Mouse (Mus musculus) ZHBTc4 (cell line): ENCODE results near the gene Trit1.

ENCODE experiments used
- DNase-seq: peaks from one replicate; pipeline ENCODE4 v3.0.0-alpha.2; 2011; ENCODE audit warnings: low read depth, low spot score

Trit1 gene

DNA sequence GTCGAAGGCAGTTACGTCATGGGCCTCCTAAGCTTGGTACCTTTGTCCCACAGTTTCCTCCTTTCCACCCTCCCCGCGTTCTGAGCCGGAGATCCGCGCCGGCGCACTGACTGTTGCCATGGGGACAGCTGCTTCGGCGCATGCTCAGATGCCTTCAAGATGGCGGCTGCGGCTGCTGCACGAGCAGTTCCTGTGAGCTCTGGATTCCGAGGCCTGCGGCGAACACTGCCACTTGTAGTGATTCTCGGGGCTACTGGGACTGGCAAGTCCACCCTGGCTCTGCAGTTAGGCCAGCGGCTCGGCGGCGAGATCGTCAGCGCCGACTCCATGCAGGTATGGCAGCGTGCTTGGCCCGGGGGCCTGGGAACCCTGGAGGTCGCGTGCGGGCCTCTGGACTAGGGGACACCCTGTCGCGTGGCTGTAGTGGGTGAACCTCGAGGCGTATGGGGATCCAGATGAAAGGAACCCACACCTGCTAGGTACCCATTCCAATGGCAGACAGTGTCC is at the start of gene Trit1:
Trit1 (plus strand) TSS at position 147 of the 507 bp plus-strand sequence.
- peak; percentile 97 for DNase-seq

DNA sequence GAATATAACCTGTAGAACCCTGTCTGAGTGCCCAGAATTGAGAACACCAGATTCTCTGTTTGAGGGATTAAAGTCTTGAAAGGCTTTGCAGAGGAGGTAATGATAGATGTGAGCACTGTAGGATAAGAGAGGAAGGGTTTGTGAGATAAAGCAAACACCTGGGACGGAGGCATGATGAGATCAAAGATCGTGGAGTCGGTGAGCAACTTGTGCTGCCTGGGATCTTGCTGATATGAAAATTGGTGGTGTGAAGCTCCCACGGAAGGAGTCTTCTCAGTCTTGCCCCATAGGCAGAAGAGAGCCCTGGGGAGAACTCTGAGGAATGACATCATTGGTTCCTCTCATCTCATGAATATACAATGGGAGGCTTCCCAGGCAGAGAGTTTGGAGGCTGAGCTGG is 48.3 kb upstream of the Trit1 start:
- DNase-seq: no peak

DNA sequence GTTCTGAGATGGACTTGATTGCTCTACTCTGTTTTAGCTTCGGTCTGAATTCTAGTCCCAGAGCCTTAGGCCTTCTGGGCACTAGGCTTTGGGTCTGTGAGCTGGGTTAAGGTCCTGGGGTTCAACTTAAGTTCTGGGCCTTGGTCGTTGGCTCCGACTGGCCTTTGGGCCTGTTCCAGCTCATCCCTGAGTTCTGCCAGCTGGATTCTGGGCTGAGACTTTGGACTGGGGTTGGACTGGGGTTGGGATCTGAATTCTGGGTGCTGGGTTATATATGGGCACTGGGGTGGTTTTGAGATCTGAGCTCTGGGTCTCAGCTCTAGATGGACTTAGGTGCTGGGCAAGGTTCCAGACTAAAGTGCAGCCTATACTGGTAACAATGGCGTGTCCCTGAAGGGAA is 45.2 kb upstream of the Trit1 start:
- no peak for DNase-seq

DNA sequence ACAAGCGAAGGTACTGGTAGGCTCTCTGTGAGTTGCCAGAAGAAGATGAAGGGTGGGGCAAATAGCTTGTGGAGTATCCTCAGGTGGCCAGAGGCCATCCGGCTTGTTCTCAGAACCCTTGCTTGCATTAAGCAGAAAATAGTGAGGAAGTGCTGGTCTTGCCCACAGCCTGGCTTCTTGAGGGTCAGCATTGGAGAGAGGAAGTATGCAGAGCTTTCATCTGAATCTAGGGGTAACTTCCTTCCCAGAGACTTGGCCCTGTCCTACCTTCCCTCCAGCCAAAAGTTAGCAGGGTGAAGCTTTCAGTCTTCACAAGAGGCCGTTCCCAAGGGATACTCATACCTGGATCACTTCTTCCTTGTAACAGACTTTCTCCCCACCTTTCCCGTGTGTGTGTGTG is 44.8 kb upstream of the Trit1 start:
- DNase-seq: no peak

DNA sequence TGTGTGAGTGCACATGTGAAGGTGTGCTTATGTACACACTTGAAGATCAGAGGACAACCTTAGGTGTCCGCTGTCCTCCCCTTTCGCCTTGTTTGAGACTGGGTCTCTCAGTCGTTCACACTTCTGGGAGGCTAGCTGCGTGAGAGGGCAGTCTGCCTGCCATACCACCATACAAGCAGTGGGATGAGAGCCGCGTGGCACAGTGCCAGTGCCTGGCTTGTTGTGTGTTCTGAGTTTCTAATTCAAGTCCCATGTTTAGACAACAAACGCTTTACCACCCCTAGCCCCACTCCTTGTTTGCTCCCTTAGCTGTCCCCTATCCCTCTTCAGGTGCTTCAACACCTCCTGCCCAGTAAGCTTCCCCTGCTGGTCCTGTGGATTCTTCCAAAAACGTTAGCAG is 44.3 kb upstream of the Trit1 start:
- DNase-seq: no peak

DNA sequence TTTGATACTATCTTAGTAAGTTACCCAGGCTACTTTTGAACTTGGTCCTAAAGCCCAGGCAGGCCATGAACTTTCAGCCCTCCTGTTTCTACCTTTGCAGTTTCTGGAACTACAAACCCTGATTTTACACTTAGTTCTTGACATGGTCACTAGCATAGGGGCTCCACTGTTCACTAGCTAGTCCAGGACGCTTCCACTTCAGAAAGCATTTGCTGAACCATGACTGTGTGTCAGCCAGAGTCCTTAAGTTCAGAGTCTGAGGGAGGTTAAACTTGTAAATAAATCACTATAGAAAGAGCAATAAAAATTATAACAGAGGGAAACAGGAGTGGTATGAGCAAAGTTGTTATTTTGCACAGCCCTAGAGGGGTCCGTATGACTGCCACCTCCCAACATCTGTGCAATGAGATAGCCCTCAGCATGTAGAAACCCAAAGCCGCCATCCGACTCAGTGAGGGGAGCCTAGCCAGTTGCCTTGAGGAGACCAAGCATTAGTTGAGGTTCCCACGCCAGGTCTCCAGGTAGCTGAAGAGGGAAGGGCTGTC is 41.3 kb upstream of the Trit1 start:
- DNase-seq: no peak

DNA sequence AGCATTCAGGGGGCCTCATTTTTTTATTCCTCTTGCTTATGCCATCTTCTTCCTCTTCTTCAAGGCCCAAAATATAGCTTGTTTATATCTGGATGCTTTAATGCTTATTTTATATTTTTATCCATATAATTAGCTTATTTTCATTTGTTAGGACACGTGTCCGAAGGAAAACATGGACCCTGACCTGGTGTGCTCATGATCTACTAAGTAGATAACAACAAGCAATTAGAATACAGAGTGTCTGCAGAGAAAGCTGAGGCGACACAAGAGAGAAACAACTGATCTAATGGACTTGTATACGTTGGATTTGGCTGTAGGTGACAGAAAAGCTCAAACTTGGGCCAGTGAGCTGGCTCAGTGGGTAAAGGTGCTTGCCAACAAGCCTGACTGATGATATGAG is 39.5 kb upstream of the Trit1 start:
- no peak for DNase-seq

GRCm38 (mm10) chr4:122978850-122979249 is 37.5 kb upstream of the Trit1 start:
- no peak for DNase-seq

GRCm38 (mm10) chr4:122979826-122980225 is 36.6 kb upstream of the Trit1 start:
- DNase-seq: no peak

GRCm38 (mm10) chr4:122980684-122981083 is 35.7 kb upstream of the Trit1 start:
- no peak for DNase-seq

- no peak for DNase-seq
Measured at GRCm38 (mm10) chr4:122981238-122981637, 35.2 kb upstream of the Trit1 start.

DNA sequence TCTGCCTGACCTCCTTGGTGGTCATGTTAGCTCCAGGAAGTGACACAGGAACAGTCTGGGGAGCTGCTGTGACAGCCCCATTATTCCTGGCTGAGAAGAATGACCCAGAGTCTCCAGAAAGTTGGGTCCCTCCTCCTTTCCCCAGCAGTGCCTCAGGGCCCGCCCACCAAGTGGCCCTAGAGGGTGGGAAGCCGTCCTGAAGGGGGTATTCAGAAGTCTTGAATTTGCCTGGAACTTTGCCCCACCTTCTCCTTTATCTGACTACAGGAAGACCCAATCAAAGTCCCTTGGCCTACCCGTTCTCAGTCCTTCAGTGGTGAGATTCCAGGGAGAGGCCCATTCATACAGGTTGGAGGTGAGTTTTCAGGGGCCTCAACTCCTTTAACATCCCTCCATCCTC is 34.5 kb upstream of the Trit1 start:
- peak; percentile 66 for DNase-seq

DNA sequence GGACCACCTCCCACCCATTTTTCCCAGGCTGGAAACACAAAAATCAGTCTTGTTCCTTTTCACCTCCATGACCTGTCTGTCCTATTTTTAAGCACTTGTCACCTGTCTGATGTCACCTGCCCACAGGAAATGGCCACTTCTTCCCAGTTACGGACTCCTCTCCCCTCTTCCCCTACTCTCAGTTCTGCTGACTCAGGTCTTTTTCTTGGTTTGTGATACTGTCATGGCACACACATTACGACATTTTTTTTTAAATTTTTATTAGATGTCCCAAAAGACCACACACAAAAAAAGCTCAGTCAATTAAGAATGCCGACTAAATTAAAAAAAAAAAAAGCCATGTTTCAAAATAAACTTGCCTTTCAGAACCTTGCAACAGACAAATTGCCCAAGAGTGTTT is 33.9 kb upstream of the Trit1 start:
- no peak for DNase-seq

DNA sequence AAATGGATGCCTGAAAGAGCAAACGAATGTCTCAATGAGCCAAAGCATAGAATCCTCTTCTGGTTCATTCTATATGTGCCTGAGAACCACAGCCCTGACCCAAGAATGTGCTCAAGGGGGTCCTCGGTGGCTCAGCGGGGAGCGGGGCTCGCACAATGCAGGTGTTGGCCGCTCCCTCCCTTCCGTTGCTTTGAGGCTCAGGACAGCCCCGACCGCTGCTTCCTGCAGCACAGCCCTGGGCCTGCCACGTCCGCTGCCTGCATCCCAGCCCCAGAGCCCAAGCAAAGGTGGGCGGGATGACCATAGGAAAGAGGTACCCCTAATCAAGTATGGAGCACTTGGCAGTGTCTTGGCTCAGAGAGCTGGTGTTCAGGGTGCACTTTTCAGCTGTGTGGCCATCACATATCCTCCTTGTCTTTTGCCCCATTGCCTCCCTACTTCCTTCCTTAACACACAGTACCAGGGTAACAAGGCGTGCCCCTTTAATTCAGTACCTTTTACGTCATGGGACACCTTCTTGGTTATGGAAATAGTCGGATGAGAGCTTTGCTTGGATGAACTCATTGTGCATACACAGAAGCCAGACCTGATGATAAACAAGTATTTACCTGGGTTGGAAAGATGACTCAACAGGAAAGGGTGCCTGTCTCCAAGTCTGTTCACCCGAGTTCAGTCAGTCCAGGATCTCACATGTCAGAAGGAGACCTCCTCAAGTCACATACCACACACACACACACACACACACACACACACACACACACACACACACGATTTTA is 32.7 kb upstream of the Trit1 start:
- peak; percentile 73 for DNase-seq

GRCm38 (mm10) chr4:122985110-122985509 is 31.3 kb upstream of the Trit1 start:
- peak; percentile 82 for DNase-seq

- DNase-seq: no peak
Measured at GRCm38 (mm10) chr4:122987421-122987820, 29.0 kb upstream of the Trit1 start.

- peak; percentile 74 for DNase-seq
Measured at GRCm38 (mm10) chr4:122988004-122988403, 28.4 kb upstream of the Trit1 start.

GRCm38 (mm10) chr4:122991177-122991576 is 25.2 kb upstream of the Trit1 start:
- no peak for DNase-seq

- DNase-seq: no peak
Measured at GRCm38 (mm10) chr4:122992276-122992675, 24.1 kb upstream of the Trit1 start.

GRCm38 (mm10) chr4:122995404-122996220 is 20.8 kb upstream of the Trit1 start, which contains the start of gene Mycl:
Gene Mycl, plus strand, starts transcription at chr4:122995652.
- peak; percentile 95 for DNase-seq

DNA sequence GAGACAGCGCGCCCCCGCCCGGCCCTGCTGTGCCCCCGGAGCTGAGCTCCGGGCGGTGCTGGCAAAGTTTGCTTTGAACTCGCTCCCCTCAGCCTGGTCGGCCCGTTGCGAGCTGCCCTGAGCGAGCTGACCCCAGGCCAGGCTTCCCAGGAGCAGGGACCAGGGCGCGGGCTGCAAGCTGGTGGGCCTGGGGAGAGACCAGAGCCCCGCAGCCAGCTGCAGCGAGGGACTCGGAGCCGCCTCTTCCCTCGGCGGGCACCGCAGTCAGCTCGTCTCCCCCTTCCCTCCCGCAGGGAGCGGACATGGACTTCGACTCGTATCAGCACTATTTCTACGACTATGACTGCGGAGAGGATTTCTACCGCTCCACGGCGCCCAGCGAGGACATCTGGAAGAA is 20.2 kb upstream of the Trit1 start:
- no peak for DNase-seq

- DNase-seq: peak; percentile 80
Measured at GRCm38 (mm10) chr4:122996618-122997381, 19.6 kb upstream of the Trit1 start.
